Mouse (Mus musculus): ENCODE data around the gene Gm20388. TPM values are rescaled to one million over a fixed set of nuclear protein-coding genes. Genes with fewer than 3 reads are reported as not detected.

Gene Gm20388
- polyA plus RNA-seq, 1 experiment, result 10.6 TPM

DNA sequence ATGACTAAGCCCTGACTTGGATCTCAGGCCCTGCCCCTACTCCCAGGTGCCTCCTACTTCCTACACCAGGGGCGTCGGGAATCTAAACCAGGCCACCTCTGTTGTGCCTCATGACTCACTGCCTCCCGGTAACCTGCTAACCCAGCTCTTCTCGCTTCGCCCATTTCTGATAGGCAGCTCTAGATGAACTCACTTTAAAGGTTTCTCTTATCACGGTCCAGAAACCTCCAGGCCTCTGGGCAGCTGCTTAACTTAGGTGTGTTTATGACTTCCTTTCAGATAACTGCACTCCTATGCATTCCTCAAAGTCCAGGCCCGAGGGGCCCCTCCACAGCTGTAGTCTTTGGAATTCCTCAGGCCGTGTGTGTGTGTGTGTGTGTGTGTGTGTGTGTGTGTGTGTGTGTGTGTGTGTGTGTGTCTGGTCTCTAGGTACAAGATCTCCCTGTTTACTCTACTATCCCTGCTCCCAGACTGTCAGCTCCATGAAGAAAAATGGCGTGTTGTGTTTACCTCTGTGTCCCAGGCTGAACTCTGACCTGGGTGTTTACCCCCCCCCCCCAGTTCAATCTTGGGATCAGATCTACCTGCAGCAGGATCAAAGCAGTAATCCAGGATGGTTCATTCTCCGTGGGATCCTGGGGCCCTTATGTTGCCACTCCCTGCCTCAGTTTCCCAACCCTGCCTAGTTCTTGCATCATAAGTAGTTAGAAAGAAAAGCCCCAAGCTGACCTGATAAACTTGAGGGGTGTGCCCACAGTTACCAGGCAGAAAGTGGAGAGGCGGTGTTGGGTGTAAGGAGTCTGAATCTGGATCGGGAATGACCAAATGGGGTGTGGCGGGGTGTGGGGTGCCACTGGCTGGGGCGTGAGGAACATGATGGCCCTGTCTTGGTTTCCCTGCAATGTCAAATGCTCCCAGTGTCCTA is 2725.5 kb downstream of the Gm20388 start:
- Histone ChIP-seq H3K27ac (ENCODE audit: control insufficient read depth, insufficient read depth, low read depth, low read length, poor library complexity) (peak overlapping the region; percentile 67), H3K4me1 (ENCODE audit: control insufficient read depth, insufficient read depth, low read length) (no peaks in the 10 kb centered on the region), H3K4me3 (replicated peaks; ENCODE audit: control insufficient read depth, low read depth, low read length) (no peak overlapping the region)
- WGBS, result 69% methylated on average over 14 of the region's 14 CpGs
- TF ChIP-seq POLR2A (IDR thresholded peaks at IDR 0.05; ENCODE audit: borderline replicate concordance, control insufficient read depth, low read depth, low read length), result no peak

DNA sequence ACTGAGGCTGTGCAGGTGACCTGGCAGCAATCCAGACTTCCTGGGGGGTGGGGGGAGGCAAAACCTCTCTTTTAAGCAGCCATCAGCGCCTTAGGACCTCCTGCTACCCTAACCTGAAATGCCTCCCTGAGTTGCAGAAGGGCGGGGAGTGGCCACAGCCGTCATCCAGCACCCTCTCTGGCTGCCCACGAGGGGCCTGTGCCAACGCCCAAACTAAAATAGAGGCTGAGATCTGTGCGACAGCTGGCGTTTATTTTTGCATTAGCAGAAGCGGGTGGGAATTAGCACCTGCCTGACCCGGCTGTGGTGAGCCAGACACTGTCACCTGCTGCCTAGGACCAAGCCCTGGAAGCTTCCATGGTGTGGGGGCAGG is 2726.1 kb downstream of the Gm20388 start:
- no peak overlapping the region for H3K27ac ChIP-seq (ENCODE audit: control insufficient read depth, insufficient read depth, low read depth, low read length, poor library complexity)
- whole genome bisulfite sequencing, result 69% methylated on average over 9 of the region's 9 CpGs
- no peak for TF ChIP-seq POLR2A (IDR thresholded peaks at IDR 0.05; ENCODE audit: borderline replicate concordance, control insufficient read depth, low read depth, low read length)
- no peak for TF ChIP-seq CTCF (IDR thresholded peaks at IDR 0.05; ENCODE audit: control insufficient read depth, insufficient read depth, low read length)
- H3K4me3 ChIP-seq (replicated peaks; ENCODE audit: control insufficient read depth, low read depth, low read length), result no peak overlapping the region
- H3K4me1 ChIP-seq (ENCODE audit: control insufficient read depth, insufficient read depth, low read length), result no peaks in the 10 kb centered on the region

DNA sequence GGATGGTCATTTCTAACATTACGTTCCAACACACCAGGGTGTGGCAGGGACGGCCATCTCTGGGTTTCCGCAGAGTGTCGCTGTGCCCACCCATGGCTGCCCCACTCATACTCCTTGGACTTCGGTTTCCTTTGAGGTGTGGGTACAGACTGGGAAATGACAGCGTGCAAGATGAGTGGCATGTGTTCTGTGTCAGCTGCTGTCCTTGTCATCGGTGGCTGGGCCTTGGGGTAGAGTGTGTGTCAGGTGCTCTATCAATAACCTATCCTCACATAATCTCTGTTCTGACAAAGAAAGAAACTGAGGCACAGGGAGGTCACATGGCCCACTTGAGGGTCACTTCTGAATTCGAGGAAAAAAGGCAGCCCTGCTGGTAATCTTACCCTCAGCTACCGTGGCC is 2726.6 kb downstream of the Gm20388 start:
- 89% methylated on average over 9 of the region's 9 CpGs for WGBS
- no peak overlapping the region for H3K27ac ChIP-seq (ENCODE audit: control insufficient read depth, insufficient read depth, low read depth, low read length, poor library complexity)
- TF ChIP-seq CTCF (IDR thresholded peaks at IDR 0.05; ENCODE audit: control insufficient read depth, insufficient read depth, low read length) (no peak), POLR2A (IDR thresholded peaks at IDR 0.05; ENCODE audit: borderline replicate concordance, control insufficient read depth, low read depth, low read length) (no peak)
- H3K4me3 ChIP-seq (replicated peaks; ENCODE audit: control insufficient read depth, low read depth, low read length), result no peak overlapping the region
- H3K4me1 ChIP-seq (ENCODE audit: control insufficient read depth, insufficient read depth, low read length), result no peaks in the 10 kb centered on the region

- no peak for TF ChIP-seq POLR2A (IDR thresholded peaks at IDR 0.05; ENCODE audit: borderline replicate concordance, control insufficient read depth, low read depth, low read length)
- no peak for TF ChIP-seq CTCF (IDR thresholded peaks at IDR 0.05; ENCODE audit: control insufficient read depth, insufficient read depth, low read length)
- WGBS, result 88% methylated on average over 16 of the region's 16 CpGs
- no peaks in the 10 kb centered on the region for H3K4me1 ChIP-seq (ENCODE audit: control insufficient read depth, insufficient read depth, low read length)
Measured at GRCm38 (mm10) chr8:122638601-122639000, 2728.0 kb downstream of the Gm20388 start.

GRCm38 (mm10) chr8:122639521-122640248 is 2729.0 kb downstream of the Gm20388 start:
- 85% methylated on average over 16 of the region's 16 CpGs for WGBS
- H3K27ac ChIP-seq (ENCODE audit: control insufficient read depth, insufficient read depth, low read depth, low read length, poor library complexity), result no peak overlapping the region
- TF ChIP-seq CTCF (IDR thresholded peaks at IDR 0.05; ENCODE audit: control insufficient read depth, insufficient read depth, low read length) (no peak), POLR2A (IDR thresholded peaks at IDR 0.05; ENCODE audit: borderline replicate concordance, control insufficient read depth, low read depth, low read length) (0 out of 2 replicates have a peak, but pooled peaks have one; percentile 17)
- H3K4me3 ChIP-seq (replicated peaks; ENCODE audit: control insufficient read depth, low read depth, low read length), result no peak overlapping the region
- no peaks in the 10 kb centered on the region for H3K4me1 ChIP-seq (ENCODE audit: control insufficient read depth, insufficient read depth, low read length)

More at GRCm38 (mm10) chr8:122638601-122639000, 2728.0 kb downstream of the Gm20388 start:
- Histone ChIP-seq H3K27ac (ENCODE audit: control insufficient read depth, insufficient read depth, low read depth, low read length, poor library complexity) (no peak overlapping the region), H3K4me3 (replicated peaks; ENCODE audit: control insufficient read depth, low read depth, low read length) (no peak overlapping the region)

DNA sequence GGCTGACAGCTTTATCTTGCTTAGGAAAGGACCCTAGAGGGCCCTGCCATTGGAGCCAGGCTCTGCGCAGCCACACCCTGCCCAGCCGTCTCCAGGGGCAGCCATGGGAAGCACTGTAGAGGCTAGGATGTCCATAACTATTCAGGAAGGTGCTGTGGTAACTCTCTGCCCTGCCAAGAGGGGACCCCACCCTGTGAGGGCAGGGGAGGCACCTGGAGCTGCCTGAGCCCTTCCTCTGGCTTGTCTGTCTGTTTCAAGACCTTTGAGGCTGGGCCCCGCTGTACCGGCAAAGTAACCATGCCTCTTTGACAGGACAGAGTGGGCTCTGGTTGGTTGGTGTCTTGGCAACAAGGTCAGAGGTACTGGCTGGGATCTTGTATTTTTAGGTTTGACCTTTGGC is 2730.2 kb downstream of the Gm20388 start:
- 91% methylated on average over 4 of the region's 4 CpGs for WGBS

GRCm38 (mm10) chr8:122641406-122641805 is 2730.8 kb downstream of the Gm20388 start:
- TF ChIP-seq POLR2A (IDR thresholded peaks at IDR 0.05; ENCODE audit: borderline replicate concordance, control insufficient read depth, low read depth, low read length) (no peak), CTCF (IDR thresholded peaks at IDR 0.05; ENCODE audit: control insufficient read depth, insufficient read depth, low read length) (no peak)
- Histone ChIP-seq H3K4me1 (ENCODE audit: control insufficient read depth, insufficient read depth, low read length) (no peaks in the 10 kb centered on the region), H3K27ac (ENCODE audit: control insufficient read depth, insufficient read depth, low read depth, low read length, poor library complexity) (no peak overlapping the region), H3K4me3 (replicated peaks; ENCODE audit: control insufficient read depth, low read depth, low read length) (no peak overlapping the region)
- WGBS, result 95% methylated on average over 15 of the region's 15 CpGs

More for the DNA sequence above, 2730.2 kb downstream of the Gm20388 start:
- TF ChIP-seq CTCF (IDR thresholded peaks at IDR 0.05; ENCODE audit: control insufficient read depth, insufficient read depth, low read length), result no peak
- TF ChIP-seq POLR2A (IDR thresholded peaks at IDR 0.05; ENCODE audit: borderline replicate concordance, control insufficient read depth, low read depth, low read length), result no peak
- Histone ChIP-seq H3K27ac (ENCODE audit: control insufficient read depth, insufficient read depth, low read depth, low read length, poor library complexity) (no peak overlapping the region), H3K4me1 (ENCODE audit: control insufficient read depth, insufficient read depth, low read length) (no peaks in the 10 kb centered on the region), H3K4me3 (replicated peaks; ENCODE audit: control insufficient read depth, low read depth, low read length) (no peak overlapping the region)

DNA sequence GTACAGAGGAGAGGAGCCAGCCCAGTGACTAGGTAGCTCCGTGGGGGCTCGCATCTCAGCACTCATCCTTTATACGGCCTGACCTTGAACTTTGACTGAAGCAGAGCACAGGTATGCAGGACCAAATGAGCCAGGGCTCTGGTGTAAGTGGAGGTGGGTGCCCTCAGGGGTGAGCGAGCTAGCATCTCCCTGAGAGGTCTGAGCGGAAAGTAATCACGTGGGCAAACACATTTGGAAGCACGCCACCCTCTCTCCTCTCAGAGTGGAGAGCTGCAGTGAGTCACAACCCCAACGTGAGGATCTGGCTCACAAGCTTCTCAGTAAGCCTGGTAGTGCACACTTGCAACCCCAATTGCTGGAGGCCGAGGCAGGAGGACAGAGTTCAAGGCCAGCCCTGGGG is 2731.4 kb downstream of the Gm20388 start:
- no peak for TF ChIP-seq CTCF (IDR thresholded peaks at IDR 0.05; ENCODE audit: control insufficient read depth, insufficient read depth, low read length)
- TF ChIP-seq POLR2A (IDR thresholded peaks at IDR 0.05; ENCODE audit: borderline replicate concordance, control insufficient read depth, low read depth, low read length), result no peak
- WGBS, result 77% methylated on average over 9 of the region's 9 CpGs
- no peaks in the 10 kb centered on the region for H3K4me1 ChIP-seq (ENCODE audit: control insufficient read depth, insufficient read depth, low read length)
- H3K27ac ChIP-seq (ENCODE audit: control insufficient read depth, insufficient read depth, low read depth, low read length, poor library complexity), result no peak overlapping the region
- H3K4me3 ChIP-seq (replicated peaks; ENCODE audit: control insufficient read depth, low read depth, low read length), result no peak overlapping the region

Measured in bone marrow, adult 2 months (tissue).